Mouse (Mus musculus) forebrain, embryonic 16.5 days (tissue): ENCODE measurements around the gene Tshr. TPM values are rescaled to one million over a fixed set of nuclear protein-coding genes. Genes with fewer than 3 reads are reported as not detected.

Experiments used
- ATAC-seq: fragments of 200-750 bp; cut with Nextera tagmentation; 2 replicates; pipeline ENCODE4 v1.8.0; 2017; ENCODE audit warnings: mild to moderate bottlenecking, moderate library complexity
- H3K27ac ChIP-seq: fragments of 300-500 bp; sonication (generic); 2 replicates; pipeline ENCODE4 v1.5.1; 2014; ENCODE audit warnings: low read length, control low read depth
- H3K27me3 ChIP-seq: fragments of 300-500 bp; sonication (generic); replicated peaks from 2 replicates; pipeline ENCODE4 v1.6.1; 2014; ENCODE audit warnings: low read length; ENCODE audit not compliant: control insufficient read depth, insufficient read depth
- H3K36me3 ChIP-seq: fragments of 300-500 bp; sonication (generic); 2 replicates; pipeline ENCODE4 v1.6.1; 2014; ENCODE audit not compliant: control insufficient read depth, insufficient read depth
- H3K4me1 ChIP-seq: fragments of 300-500 bp; sonication (generic); replicated peaks from 2 replicates; pipeline ENCODE4 v1.6.1; 2014; ENCODE audit warnings: low read length; ENCODE audit not compliant: control insufficient read depth, insufficient read depth
- H3K4me2 ChIP-seq: fragments of 300-500 bp; sonication (generic); 2 replicates; pipeline ENCODE4 v1.6.1; 2014; ENCODE audit warnings: mild to moderate bottlenecking, low read length, control low read depth
- H3K4me3 ChIP-seq: fragments of 300-500 bp; sonication (generic); replicated peaks from 2 replicates; pipeline ENCODE4 v1.5.1; 2014; ENCODE audit warnings: mild to moderate bottlenecking, low read length, control low read depth
- H3K9ac ChIP-seq: fragments of 300-500 bp; sonication (generic); replicated peaks from 2 replicates; pipeline ENCODE4 v1.6.1; 2014; ENCODE audit warnings: low read depth, low read length, control low read depth
- H3K9me3 ChIP-seq: fragments of 300-500 bp; sonication (generic); 2 replicates; pipeline ENCODE4 v1.6.1; 2016; ENCODE audit warnings: low read length; ENCODE audit not compliant: control insufficient read depth
- WGBS: fragments of 180-500 bp; shearing (Covaris S2); extraction: QIAGEN DNeasy Blood & Tissue Kit; methylation state at CpG from one replicate; pipeline ENCODE4 v1.1.7; 2014; 5-methylcytosine and 5-hydroxymethylcytosine counted together
- polyA plus RNA-seq: library from polyadenylated mRNA; unstranded; fragments of >200 nt; fragmentation: Nextera tagmentation; extraction: Ambion mirVana; gene quantifications from 2 replicates; pipeline ENCODE4 v1.2.1, GENCODE M21; 2015

Gene Tshr
- polyA plus RNA-seq, 1 experiment from 2014 or later, result 0.95 TPM

DNA sequence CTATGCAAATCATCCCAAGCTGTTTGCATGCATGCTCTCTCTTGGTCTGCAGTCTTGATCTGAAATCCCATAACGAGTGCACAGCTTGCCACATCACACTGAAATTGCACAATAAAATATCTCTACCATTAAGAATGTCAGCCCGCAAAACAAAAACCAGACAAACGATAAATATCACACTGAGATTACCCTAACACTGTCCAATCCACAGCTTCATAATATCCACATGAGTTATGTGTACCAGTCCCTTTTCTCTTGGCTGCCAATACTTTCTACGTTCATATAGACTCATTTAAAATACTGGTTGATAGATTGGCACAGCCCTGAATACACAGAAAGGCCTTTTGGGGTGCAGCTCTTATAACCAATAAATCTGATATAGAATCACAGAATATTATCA is 102.0 kb downstream of the Tshr start:
- no peak overlapping the region for H3K27ac ChIP-seq
- H3K4me1 ChIP-seq, result no peaks in the 10 kb centered on the region
- H3K4me2 ChIP-seq, result no peak overlapping the region
- no peak overlapping the region for H3K9ac ChIP-seq
- no peak overlapping the region for H3K4me3 ChIP-seq
- 77% methylated on average over 4 of the region's 4 CpGs for WGBS
- H3K9me3 ChIP-seq, result no peaks in the 10 kb centered on the region
- no peak for ATAC-seq
- no peaks in the 10 kb centered on the region for H3K27me3 ChIP-seq
- no peaks in the 10 kb centered on the region for H3K36me3 ChIP-seq

DNA sequence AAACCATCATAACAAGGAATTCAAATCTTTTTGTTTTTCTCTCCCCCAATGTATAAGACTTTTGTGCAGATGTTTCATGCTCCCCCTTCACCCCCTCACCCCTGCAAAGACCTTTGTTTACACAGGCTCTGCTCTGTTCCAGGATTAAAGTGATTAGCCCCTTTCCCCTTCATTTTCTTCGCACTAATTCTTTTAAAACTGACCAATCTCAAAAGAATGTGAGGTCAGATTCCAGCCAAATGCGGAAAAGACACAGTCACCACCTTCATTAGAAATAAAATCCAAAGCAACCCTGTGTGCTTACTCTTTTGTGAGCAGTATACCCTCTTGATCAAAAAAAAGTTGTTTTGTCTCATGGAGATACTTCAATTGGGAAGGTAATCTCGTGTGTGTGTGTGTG is 104.0 kb downstream of the Tshr start:
- Histone ChIP-seq H3K27ac (no peak overlapping the region), H3K9me3 (no peaks in the 10 kb centered on the region), H3K36me3 (no peaks in the 10 kb centered on the region), H3K4me1 (no peaks in the 10 kb centered on the region), H3K27me3 (no peaks in the 10 kb centered on the region), H3K9ac (no peak overlapping the region), H3K4me2 (no peak overlapping the region), H3K4me3 (no peak overlapping the region)
- 8% methylated on average over 3 of the region's 3 CpGs for WGBS
- ATAC-seq, result no peak

DNA sequence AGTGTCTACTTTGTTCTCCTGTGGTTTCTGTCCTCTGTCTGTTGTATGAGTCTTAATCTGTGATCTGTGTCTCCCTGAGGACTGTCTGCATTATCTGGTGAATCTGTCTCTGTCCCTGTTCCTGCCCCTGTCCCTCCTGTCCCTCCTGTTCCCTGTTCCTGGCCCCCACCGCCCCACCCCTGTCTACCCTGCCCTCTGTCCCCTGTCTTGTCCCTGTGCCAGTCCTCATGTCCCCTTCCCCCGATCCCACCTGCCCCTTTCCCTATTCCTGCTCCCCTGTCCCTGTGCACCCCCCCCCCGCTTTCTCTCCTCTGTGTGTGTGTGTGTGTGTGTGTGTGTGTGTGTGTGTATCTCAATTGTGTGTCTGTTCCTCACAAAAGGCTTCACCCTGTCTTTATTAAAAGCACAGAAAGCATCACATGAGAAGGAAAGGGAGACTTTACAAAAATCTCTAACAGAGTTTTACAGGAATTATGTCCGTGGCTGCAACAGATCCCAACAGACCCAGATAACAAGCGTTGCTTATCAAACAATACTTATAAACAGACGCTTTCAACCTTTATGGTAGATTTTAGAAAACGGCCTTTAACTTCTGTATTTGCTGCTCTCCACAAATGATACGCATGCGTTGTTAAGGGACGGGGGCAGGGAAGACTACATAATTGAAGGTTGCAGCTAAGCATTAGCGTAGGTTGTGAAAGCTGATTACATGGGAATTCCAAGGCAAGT is 111.3 kb downstream of the Tshr start:
- H3K27ac ChIP-seq, result peak overlapping the region; percentile 31
- peaks cover 12% of the 10 kb centered on the region for H3K4me1 ChIP-seq
- no peaks in the 10 kb centered on the region for H3K9me3 ChIP-seq
- no peaks in the 10 kb centered on the region for H3K27me3 ChIP-seq
- peak; percentile 68 for ATAC-seq
- peak overlapping the region; percentile 40 for H3K4me2 ChIP-seq
- H3K4me3 ChIP-seq, result no peak overlapping the region
- H3K9ac ChIP-seq, result no peak overlapping the region
- no peaks in the 10 kb centered on the region for H3K36me3 ChIP-seq
- WGBS, result 33% methylated on average over 11 of the region's 11 CpGs

DNA sequence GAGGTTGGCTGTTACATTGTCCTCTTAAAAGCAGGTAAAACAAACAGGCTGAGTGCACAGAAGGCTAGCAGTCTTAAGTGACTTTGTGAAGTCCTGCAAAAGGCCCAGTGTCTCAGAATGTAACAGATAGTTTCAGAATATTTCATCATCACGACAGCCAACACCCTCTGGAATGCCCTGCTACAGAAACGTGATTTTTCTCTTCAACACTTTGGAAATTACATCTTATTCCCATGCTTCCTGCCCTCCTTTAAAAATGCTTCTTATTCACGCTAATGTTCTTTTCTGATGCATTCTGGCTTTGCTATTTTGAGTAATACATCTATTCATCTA is 111.8 kb downstream of the Tshr start:
- H3K4me1 ChIP-seq, result peaks cover 12% of the 10 kb centered on the region
- H3K27me3 ChIP-seq, result no peaks in the 10 kb centered on the region
- no peak overlapping the region for H3K9ac ChIP-seq
- ATAC-seq, result no peak
- H3K4me3 ChIP-seq, result no peak overlapping the region
- 14% methylated on average over 3 of the region's 3 CpGs for WGBS
- no peaks in the 10 kb centered on the region for H3K36me3 ChIP-seq
- no peaks in the 10 kb centered on the region for H3K9me3 ChIP-seq
- peak overlapping the region; percentile 31; the same call in 1 of the 2 replicates for H3K27ac ChIP-seq
- H3K4me2 ChIP-seq, result peak overlapping the region; percentile 40

DNA sequence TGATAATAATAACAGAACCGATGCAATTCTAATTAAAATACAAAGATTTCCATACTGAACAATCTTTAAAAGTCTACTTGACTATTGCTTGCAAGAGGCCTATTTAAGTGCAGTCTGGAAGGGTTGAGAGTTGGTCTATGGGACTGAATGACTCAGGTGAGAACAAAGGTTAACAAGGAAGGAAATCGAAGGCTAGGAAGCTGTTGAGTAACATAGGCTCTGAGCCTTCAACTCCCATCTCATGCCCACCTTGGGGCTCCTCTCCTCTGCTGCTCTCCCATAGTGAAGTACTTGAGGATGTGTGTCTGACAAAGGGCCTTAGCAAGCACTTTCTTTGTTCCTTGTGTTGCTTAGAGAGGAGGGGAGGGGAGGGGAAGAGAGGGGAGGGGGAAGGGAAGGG is 116.1 kb downstream of the Tshr start:
- WGBS, result 89% methylated on average over 2 of the region's 2 CpGs
- Histone ChIP-seq H3K4me2 (no peak overlapping the region), H3K9me3 (no peaks in the 10 kb centered on the region), H3K36me3 (no peaks in the 10 kb centered on the region), H3K4me3 (no peak overlapping the region), H3K27me3 (no peaks in the 10 kb centered on the region), H3K9ac (no peak overlapping the region), H3K27ac (no peak overlapping the region), H3K4me1 (peaks cover 11% of the 10 kb centered on the region)
- ATAC-seq, result no peak

DNA sequence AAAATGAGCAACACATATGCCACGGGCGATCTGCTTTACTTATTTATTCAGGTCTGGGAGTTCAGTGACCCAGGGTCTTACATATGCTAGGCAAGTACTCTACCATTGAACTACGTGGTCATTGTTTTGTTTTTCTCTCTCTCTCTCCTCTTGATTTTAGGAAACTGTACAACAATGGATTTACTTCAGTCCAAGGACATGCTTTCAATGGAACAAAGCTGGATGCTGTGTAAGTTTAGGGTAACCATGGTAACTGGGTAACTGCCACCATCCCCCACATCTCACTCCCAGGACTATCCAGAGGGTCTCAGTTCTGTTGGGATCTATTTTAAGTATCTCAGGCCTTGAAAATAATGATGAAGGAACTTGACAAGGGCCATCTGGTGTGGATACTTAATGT is 127.4 kb downstream of the Tshr start:
- H3K9ac ChIP-seq, result no peak overlapping the region
- no peaks in the 10 kb centered on the region for H3K36me3 ChIP-seq
- H3K27me3 ChIP-seq, result no peaks in the 10 kb centered on the region
- H3K4me3 ChIP-seq, result no peak overlapping the region
- H3K4me2 ChIP-seq, result no peak overlapping the region
- peaks cover 11% of the 10 kb centered on the region; the same call in 1 of the 2 replicates for H3K4me1 ChIP-seq
- H3K27ac ChIP-seq, result no peak overlapping the region
- ATAC-seq, result peak; percentile 89
- H3K9me3 ChIP-seq, result no peaks in the 10 kb centered on the region
- WGBS, result 22% methylated on average over 3 of the region's 3 CpGs

DNA sequence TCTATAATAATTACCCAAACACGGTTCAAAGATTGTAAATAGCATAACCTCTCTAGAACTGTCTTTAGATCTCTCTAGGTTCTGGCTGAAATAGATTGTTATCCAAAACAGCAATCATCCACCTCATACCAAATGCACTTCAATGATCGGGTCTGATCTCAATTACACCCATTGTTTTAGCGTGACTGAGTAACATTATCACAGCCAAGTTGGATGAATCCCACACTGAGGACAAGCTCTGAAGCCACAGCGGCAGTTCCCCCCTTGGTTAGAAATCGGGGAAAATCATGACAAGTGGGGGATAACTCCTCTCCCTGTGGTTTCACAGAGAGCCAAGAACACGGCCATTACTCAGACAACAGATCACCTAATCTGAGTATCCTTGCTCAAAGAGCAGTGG is 129.6 kb downstream of the Tshr start:
- Histone ChIP-seq H3K27ac (no peak overlapping the region), H3K4me3 (no peak overlapping the region), H3K9ac (no peak overlapping the region), H3K36me3 (no peaks in the 10 kb centered on the region), H3K4me1 (peaks cover 11% of the 10 kb centered on the region), H3K27me3 (no peaks in the 10 kb centered on the region), H3K4me2 (no peak overlapping the region), H3K9me3 (no peaks in the 10 kb centered on the region)
- WGBS, result 61% methylated on average over 6 of the region's 6 CpGs
- no peak for ATAC-seq

DNA sequence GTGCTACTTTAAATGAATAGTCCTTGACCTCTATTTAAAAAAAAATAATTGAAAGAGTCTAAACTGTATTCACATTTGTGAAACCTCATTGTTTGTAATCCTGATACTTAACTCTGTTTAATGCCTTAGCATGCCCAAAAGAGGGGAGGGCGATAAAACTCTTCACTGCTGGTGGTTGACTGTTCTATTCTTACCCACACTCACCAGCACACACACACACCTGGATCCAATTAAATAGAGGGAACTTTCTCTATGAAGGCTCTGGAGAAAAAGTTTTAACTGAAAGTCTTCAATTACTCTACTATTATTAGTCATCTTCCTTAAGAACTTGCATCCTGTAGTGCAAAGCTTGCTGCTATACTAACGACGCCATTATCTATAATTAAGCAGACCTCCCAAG is 133.4 kb downstream of the Tshr start:
- no peaks in the 10 kb centered on the region for H3K36me3 ChIP-seq
- no peak for ATAC-seq
- no peak overlapping the region for H3K9ac ChIP-seq
- 0 out of 2 replicates have a peak, but pooled peaks cover 2% of the 10 kb centered on the region for H3K9me3 ChIP-seq
- peaks cover 8% of the 10 kb centered on the region for H3K4me1 ChIP-seq
- no peak overlapping the region for H3K27ac ChIP-seq
- H3K4me2 ChIP-seq, result no peak overlapping the region
- H3K27me3 ChIP-seq, result no peaks in the 10 kb centered on the region
- H3K4me3 ChIP-seq, result no peak overlapping the region
- WGBS, result 10% methylated on average over 3 of the region's 3 CpGs

DNA sequence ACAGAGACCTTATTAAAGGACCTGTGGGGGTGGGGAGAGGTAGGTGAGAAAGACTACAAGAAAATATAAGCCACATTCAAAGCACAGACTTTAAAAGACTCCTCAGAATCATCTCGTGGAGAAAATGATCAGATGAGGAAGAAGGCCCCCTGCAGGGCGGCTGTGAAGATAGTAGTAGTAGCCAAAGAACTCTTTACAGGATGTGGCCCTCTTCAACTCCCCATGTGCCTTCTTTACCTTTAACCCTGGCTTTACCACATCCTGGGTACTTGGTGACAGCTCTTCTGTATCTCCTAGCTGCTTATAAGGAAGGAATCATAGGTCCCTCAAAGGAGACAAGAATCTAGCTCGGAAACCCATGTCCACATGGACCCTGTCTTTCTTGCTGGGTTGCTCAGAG is 139.3 kb downstream of the Tshr start:
- Histone ChIP-seq H3K4me3 (no peak overlapping the region), H3K9ac (no peak overlapping the region), H3K4me2 (no peak overlapping the region), H3K27ac (no peak overlapping the region), H3K9me3 (0 out of 2 replicates have a peak, but pooled peaks cover 2% of the 10 kb centered on the region), H3K36me3 (no peaks in the 10 kb centered on the region), H3K27me3 (no peaks in the 10 kb centered on the region), H3K4me1 (no peaks in the 10 kb centered on the region; the same call in 1 of the 2 replicates)
- 82% methylated on average over 3 of the region's 3 CpGs for WGBS
- ATAC-seq, result no peak

DNA sequence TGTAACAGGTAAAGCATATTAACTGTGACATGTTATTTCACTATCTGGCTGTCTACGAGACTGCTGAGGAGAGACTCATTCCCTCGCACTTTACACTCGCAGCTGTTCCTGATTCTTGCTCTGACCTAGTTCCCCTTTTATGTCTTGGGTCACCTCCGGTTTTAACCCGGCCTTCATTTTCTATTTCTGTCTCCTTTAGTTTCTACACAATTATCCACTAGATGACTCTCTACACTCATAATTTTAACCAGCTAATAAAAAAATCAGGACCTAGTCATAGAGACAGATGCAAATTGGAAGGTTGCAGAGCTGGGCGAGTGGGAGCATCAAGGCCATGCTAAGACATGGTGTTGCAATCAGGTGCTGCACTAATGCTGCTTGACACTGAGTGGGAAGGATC is 150.2 kb downstream of the Tshr start:
- no peak overlapping the region for H3K4me3 ChIP-seq
- H3K4me2 ChIP-seq, result no peak overlapping the region
- no peak overlapping the region for H3K9ac ChIP-seq
- no peak for ATAC-seq
- 95% methylated on average over 6 of the region's 6 CpGs for WGBS
- no peaks in the 10 kb centered on the region for H3K9me3 ChIP-seq
- H3K27ac ChIP-seq, result no peak overlapping the region
- H3K27me3 ChIP-seq, result no peaks in the 10 kb centered on the region
- no peaks in the 10 kb centered on the region for H3K36me3 ChIP-seq
- no peaks in the 10 kb centered on the region for H3K4me1 ChIP-seq
